In genomic region chr7:132729093-132729831, GRCm38 (mm10) we compare ENCODE assay signal across 11 mouse cellular contexts.
DNase-seq lines count a peak whose midpoint lies in the region; ATAC-seq and TF ChIP-seq lines count a peak whose summit lies in the region.
"Had no signal": no experiment of that assay in that cellular context is flagged by ENCODE, and none has a peak within 500 bp of the region (broad histone marks: within the 10 kb centered on the region; RNA-seq: fewer than 3 reads in every experiment).

No protein-coding gene starts in this region.

- no peak overlapping the region for H3ac ChIP-seq in myocyte (ENCODE audit: control insufficient read depth, insufficient read length)

- H3K4me2 ChIP-seq in heart, embryonic 13.5 days: no peak overlapping the region
- H3K4me2 ChIP-seq in limb, embryonic 13.5 days (replicated peaks): no peak overlapping the region
- H3K4me2 ChIP-seq in myocyte (ENCODE audit: low read depth): peak overlapping the region; percentile 42
- H3K4me2 ChIP-seq: midbrain, embryonic 13.5 days; stomach, embryonic 15.5 days had no signal

- H3K9ac ChIP-seq in heart, embryonic 13.5 days: peak overlapping the region; percentile 6; the same call in 1 of the 2 replicates
- 0 out of 2 replicates have a peak overlapping the region, but pooled peaks have one; percentile 3 for H3K9ac ChIP-seq in limb, embryonic 13.5 days
- H3K9ac ChIP-seq: midbrain, embryonic 13.5 days; stomach, embryonic 15.5 days had no signal

- no peak for TF ChIP-seq POLR2A in bone marrow, adult 2 months (IDR thresholded peaks at IDR 0.05; ENCODE audit: borderline replicate concordance, control insufficient read depth, low read depth, low read length)
- peak; percentile 60 for TF ChIP-seq POLR2A in myocyte (IDR thresholded peaks at IDR 0.05; ENCODE audit: insufficient read length, low read depth)

- intact Hi-C loops in gastrocnemius, postnatal 36 days (cut with DNase I): no loop called here

- no peaks in the 10 kb centered on the region for H3K36me3 ChIP-seq in heart, embryonic 13.5 days
- H3K36me3 ChIP-seq in limb, embryonic 13.5 days: peaks cover 20% of the 10 kb centered on the region
- no peaks in the 10 kb centered on the region for H3K36me3 ChIP-seq in myocyte (ENCODE audit: control insufficient read depth, insufficient read depth)
- H3K36me3 ChIP-seq: stomach, embryonic 15.5 days had no signal

- H3K9me3 ChIP-seq in heart, embryonic 13.5 days: no peaks in the 10 kb centered on the region
- no peaks in the 10 kb centered on the region for H3K9me3 ChIP-seq in limb, embryonic 13.5 days
- H3K9me3 ChIP-seq: midbrain, embryonic 13.5 days; stomach, embryonic 15.5 days had no signal

- WGBS in heart, embryonic 13.5 days: 67% methylated on average over 4 of the region's 4 CpGs
- 24% methylated on average over 4 of the region's 4 CpGs for WGBS in bone marrow, adult 2 months
- 84% methylated on average over 4 of the region's 4 CpGs for WGBS in limb, embryonic 13.5 days

- H3K4me1 ChIP-seq in heart, embryonic 13.5 days: peaks cover 45% of the 10 kb centered on the region
- H3K4me1 ChIP-seq in bone marrow, adult 2 months (ENCODE audit: control insufficient read depth, insufficient read depth, low read length): peaks cover 7% of the 10 kb centered on the region
- H3K4me1 ChIP-seq in limb, embryonic 13.5 days: peaks cover 31% of the 10 kb centered on the region

- no peak for ATAC-seq in heart, embryonic 13.5 days (ENCODE audit: extremely low read depth, insufficient number of reproducible peaks, low FRiP score, low TSS enrichment)
- no peak for ATAC-seq in limb, embryonic 13.5 days (ENCODE audit: low FRiP score, low read depth)
- ATAC-seq: midbrain, embryonic 13.5 days had no signal

- H3K4me3 ChIP-seq in heart, embryonic 13.5 days: no peak overlapping the region
- no peak overlapping the region for H3K4me3 ChIP-seq in bone marrow, adult 2 months (replicated peaks; ENCODE audit: control insufficient read depth, low read depth, low read length)
- no peak overlapping the region for H3K4me3 ChIP-seq in limb, embryonic 13.5 days
- no peak overlapping the region for H3K4me3 ChIP-seq in myocyte
- H3K4me3 ChIP-seq: midbrain, embryonic 13.5 days; stomach, embryonic 15.5 days had no signal

- no peaks in the 10 kb centered on the region for H3K79me2 ChIP-seq in myocyte (ENCODE audit: control insufficient read depth, insufficient read depth)

- TF ChIP-seq CTCF in bone marrow, adult 2 months (IDR thresholded peaks at IDR 0.05; ENCODE audit: control insufficient read depth, insufficient read depth, low read length): no peak

- no peaks in the 10 kb centered on the region for H3K27me3 ChIP-seq in heart, embryonic 13.5 days (replicated peaks)
- H3K27me3 ChIP-seq in limb, embryonic 13.5 days: no peaks in the 10 kb centered on the region
- H3K27me3 ChIP-seq in myocyte (ENCODE audit: control insufficient read depth, insufficient read depth, insufficient read length): no peaks in the 10 kb centered on the region
- H3K27me3 ChIP-seq: midbrain, embryonic 13.5 days; stomach, embryonic 15.5 days had no signal

- no peak overlapping the region for H3K27ac ChIP-seq in heart, embryonic 13.5 days (replicated peaks)
- peak overlapping the region; percentile 93 for H3K27ac ChIP-seq in bone marrow, adult 2 months (ENCODE audit: control insufficient read depth, insufficient read depth, low read depth, low read length, poor library complexity)
- H3K27ac ChIP-seq in limb, embryonic 13.5 days: no peak overlapping the region
- H3K27ac ChIP-seq: midbrain, embryonic 13.5 days; stomach, embryonic 15.5 days had no signal

- DNase-seq in heart, postnatal 4 days: no peak
- DNase-seq in gastrocnemius, postnatal 36 days: no peak
- DNase-seq in frontal cortex, postnatal 10 days (ENCODE audit: low spot score in 2 of 2): no peak
- no peak for DNase-seq in embryo, embryonic 11 days
- DNase-seq: heart, postnatal 10 days had no signal

TF ChIP-seq in myocyte, 11 proteins besides CTCF, POLR2A, EP300 and RAD21:
- TF ChIP-seq TCF3 (IDR thresholded peaks at IDR 0.05; ENCODE audit: insufficient read length, low read depth) (peak; percentile 71), TCF12 (IDR thresholded peaks at IDR 0.05; ENCODE audit: insufficient read depth, poor library complexity, severe bottlenecking) (peak; percentile 38), MAX (IDR thresholded peaks at IDR 0.05; ENCODE audit: low read depth) (no peak), REST (IDR thresholded peaks at IDR 0.05; ENCODE audit: insufficient read depth, insufficient read length) (no peak), MYOD1 (IDR thresholded peaks at IDR 0.05; ENCODE audit: control insufficient read depth in 1 of 3, insufficient read length in 2 of 3, low read depth in 2 of 3) (peak in 2 of 3 experiments; percentile 55 to 95), CEBPB (IDR thresholded peaks at IDR 0.05; ENCODE audit: insufficient read depth, poor library complexity, severe bottlenecking) (no peak), USF1 (IDR thresholded peaks at IDR 0.05; ENCODE audit: low read depth) (no peak), MYOG (IDR thresholded peaks at IDR 0.05; ENCODE audit: control insufficient read depth in 1 of 3, insufficient read depth in 1 of 3, insufficient read length in 2 of 3, low read depth in 2 of 3) (peak; percentile 79 to 99 (median 92)), POLR2AphosphoS2 (IDR thresholded peaks at IDR 0.05; ENCODE audit: insufficient read length, low read depth) (peak; percentile 60), E2F4 (IDR thresholded peaks at IDR 0.05; ENCODE audit: insufficient read depth) (no peak)
